Mouse (Mus musculus) ES-Bruce4 (cell line): ENCODE data around the gene Lsmem1.

Experiments
- CTCF ChIP-seq: IDR thresholded peaks from one replicate; pipeline ENCODE4 v1.8.1; 2011; ENCODE audit warnings: low read depth, low read length
- EP300 ChIP-seq: IDR thresholded peaks from 2 replicates; pipeline ENCODE4 v1.6.1; 2011; ENCODE audit warnings: low read depth, low read length; ENCODE audit not compliant: insufficient read depth
- POLR2A ChIP-seq: IDR thresholded peaks from one replicate; pipeline ENCODE4 v1.8.1; 2011; ENCODE audit warnings: low read length; ENCODE audit not compliant: insufficient read depth

DNA sequence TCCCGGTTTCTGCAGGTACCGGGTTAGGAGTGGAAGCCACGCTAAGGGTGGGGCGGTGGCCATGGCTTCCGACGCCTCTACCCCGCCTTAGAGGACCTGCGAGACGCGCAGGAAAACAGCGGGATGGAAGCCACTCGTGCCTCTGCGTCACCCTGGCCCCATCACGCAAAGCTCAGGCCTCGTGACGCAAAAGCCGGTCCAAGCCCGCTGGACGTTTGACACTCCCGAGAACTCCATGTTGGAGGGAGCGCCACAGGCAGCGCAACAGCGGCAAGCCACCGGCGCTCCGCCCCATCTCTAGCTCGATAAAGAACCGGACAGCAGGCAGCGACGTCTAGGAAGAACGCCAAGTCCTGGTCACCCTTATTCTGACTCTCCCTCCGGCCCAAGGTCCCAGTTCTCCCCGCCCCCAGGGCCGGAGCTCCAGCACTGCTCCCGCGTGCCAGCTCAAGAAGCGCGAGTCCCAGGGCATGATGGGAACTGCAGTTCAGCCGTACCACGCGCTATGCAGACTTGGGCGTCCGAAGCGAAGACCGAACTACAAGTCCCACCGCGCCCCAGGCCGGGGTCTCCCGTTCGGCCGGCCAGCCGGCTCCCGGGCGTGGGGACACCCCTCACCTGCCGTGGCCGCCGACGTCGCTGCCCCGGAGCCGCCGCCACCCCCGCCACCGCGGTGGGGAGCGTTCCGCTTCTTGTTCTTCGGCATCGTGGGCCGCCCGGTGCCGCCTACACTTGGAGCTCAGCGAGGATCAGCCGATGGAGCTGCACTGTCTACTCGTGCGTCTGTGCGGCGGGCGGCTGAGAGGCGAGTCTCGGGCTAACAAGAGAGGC lies 23.2 kb upstream of the Lsmem1 start:
- TF ChIP-seq EP300: no peak
- TF ChIP-seq CTCF: no peak
- TF ChIP-seq POLR2A: peak; percentile 13
